9 mouse cellular contexts compared by ENCODE assay signal in the genomic region with DNA sequence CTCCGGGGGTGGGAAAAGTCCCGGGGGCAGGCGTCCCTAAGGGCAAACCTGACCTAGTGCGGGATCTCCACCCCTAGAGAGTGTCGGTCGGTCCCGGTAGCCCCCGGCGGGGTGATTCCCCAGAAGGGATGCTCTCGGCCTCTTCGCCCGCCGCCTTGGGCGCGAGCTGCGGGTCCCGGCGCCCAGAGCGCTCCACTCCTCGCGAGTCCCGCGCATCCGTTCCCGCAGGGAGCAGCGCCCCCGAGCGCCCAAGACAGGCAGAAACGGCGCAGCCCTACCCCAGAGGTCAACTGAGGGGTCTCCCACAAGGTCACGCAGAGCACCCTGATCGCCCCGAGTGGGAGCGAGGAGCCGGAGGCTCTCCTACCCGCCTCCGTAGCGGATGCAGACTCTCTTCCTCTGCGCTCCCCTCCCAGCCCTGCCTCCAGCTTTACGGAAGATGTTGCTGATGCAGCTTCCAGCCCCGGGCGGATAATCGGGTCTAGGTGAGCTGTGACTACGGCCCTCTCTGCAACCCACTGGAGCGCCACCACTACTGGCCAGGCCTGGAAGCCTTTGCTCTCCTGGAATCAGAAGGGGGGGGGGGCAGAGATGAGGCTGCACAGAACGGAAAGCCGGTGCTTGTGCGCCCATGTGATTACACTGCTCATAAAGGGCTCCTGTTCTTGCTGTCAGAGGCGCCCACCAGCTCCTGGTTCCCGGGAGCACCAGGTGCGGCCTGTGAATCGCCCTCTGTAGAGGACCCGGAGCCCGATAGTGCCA. TPM values are rescaled to one million over a fixed set of nuclear protein-coding genes. Genes with fewer than 3 reads are reported as not detected.
A peak's percentile ranks its signal among the peaks of the same experiment; 100 is the strongest.
DNase-seq lines count a peak whose midpoint lies in the region; ATAC-seq and TF ChIP-seq lines count a peak whose summit lies in the region.
"Had no signal": no experiment of that assay in that cellular context is flagged by ENCODE, and none has a peak within 500 bp of the region (broad histone marks: within the 10 kb centered on the region; RNA-seq: fewer than 3 reads in every experiment).

No protein-coding gene starts in this region.

- peaks cover 8% of the 10 kb centered on the region for H3K9me3 ChIP-seq in CH12.LX (replicated peaks; ENCODE audit: low read length)
- no peaks in the 10 kb centered on the region for H3K9me3 ChIP-seq in embryonic facial prominence, embryonic 11.5 days (replicated peaks; ENCODE audit: control insufficient read depth, low read length)
- H3K9me3 ChIP-seq in midbrain, embryonic 11.5 days (ENCODE audit: control insufficient read depth, low read length): no peaks in the 10 kb centered on the region

- TF ChIP-seq POLR2A in CH12.LX (IDR thresholded peaks at IDR 0.05; ENCODE audit: low read depth, low read length): no peak

- in situ Hi-C loops in CH12.LX (cut with MboI; ENCODE audit: low pct_ligation_motif_present, low pct_unique_long_range_greater_than_20kb, low sequenced_read_pairs): loop anchor here (5.0 to 10.0 kb wide), 2 partner anchors 47 to 64 kb away; no protein-coding TSS in a partner anchor

- H3K27ac ChIP-seq in CH12.LX (ENCODE audit: insufficient read depth, low read depth): peak overlapping the region; percentile 83
- H3K27ac ChIP-seq in embryonic facial prominence, embryonic 11.5 days (replicated peaks; ENCODE audit: low read depth, low read length): no peak overlapping the region
- no peak overlapping the region for H3K27ac ChIP-seq in midbrain, embryonic 11.5 days (ENCODE audit: low read depth, low read length)

- peak in 1 of 2 experiments; percentile 45; a peak in 2 of 4 replicates for TF ChIP-seq CTCF in CH12.LX (conservative IDR thresholded peaks at IDR 0.05 in 1 of 2, IDR thresholded peaks at IDR 0.05 in 1 of 2; ENCODE audit: low read depth in 2 of 2, low read length in 2 of 2)

- DNase-seq in A20 (ENCODE audit: low read depth, low spot score) (peak; percentile 87), CH12.LX (ENCODE audit: extremely low read depth) (no peak)
- peak; percentile 47 for DNase-seq in embryonic facial prominence, embryonic 11.5 days (ENCODE audit: low spot score)
- peak; percentile 40 to 45 for DNase-seq in heart, postnatal 10 days
- DNase-seq in layer of hippocampus, postnatal 36 days: peak; percentile 60 to 66
- peak; percentile 96 for DNase-seq in midbrain, embryonic 11.5 days (ENCODE audit: low spot score, missing footprints)
- DNase-seq in spleen, postnatal 36 days (ENCODE audit: low spot score in 2 of 2): peak; percentile 52 to 56
- DNase-seq in urinary bladder, postnatal 36 days (ENCODE audit: low spot score in 2 of 2): no peak

- peaks cover 14 to 47% of the 10 kb centered on the region in 2 experiments for H3K4me1 ChIP-seq in CH12.LX (ENCODE audit: control insufficient read depth in 1 of 2, insufficient read depth in 2 of 2)
- peaks cover 4% of the 10 kb centered on the region; the same call in 1 of the 2 replicates for H3K4me1 ChIP-seq in embryonic facial prominence, embryonic 11.5 days (ENCODE audit: control insufficient read depth, insufficient read depth, low read length)
- H3K4me1 ChIP-seq in midbrain, embryonic 11.5 days (ENCODE audit: control insufficient read depth, insufficient read depth, low read length): peaks cover 25% of the 10 kb centered on the region

- H3K4me2 ChIP-seq in CH12.LX (ENCODE audit: insufficient read depth, low read depth, poor library complexity, severe bottlenecking): peak overlapping the region; percentile 87
- peak overlapping the region; percentile 98 for H3K4me2 ChIP-seq in embryonic facial prominence, embryonic 11.5 days (ENCODE audit: low read depth, low read length)
- peak overlapping the region; percentile 99 for H3K4me2 ChIP-seq in midbrain, embryonic 11.5 days

- dilution Hi-C loops in CH12.LX (cut with MboI; ENCODE audit: extremely low pct_ligation_motif_present, extremely low pct_unique_long_range_greater_than_20kb, low sequenced_read_pairs): no loop called here

- H3K27me3 ChIP-seq in CH12.LX (replicated peaks): no peaks in the 10 kb centered on the region
- H3K27me3 ChIP-seq in embryonic facial prominence, embryonic 11.5 days (ENCODE audit: control insufficient read depth, insufficient read depth, low read length): peaks cover 36% of the 10 kb centered on the region
- H3K27me3 ChIP-seq in midbrain, embryonic 11.5 days (ENCODE audit: control insufficient read depth, insufficient read depth, low read length): peaks cover 21% of the 10 kb centered on the region

- no peak for TF ChIP-seq EP300 in CH12.LX (IDR thresholded peaks at IDR 0.05; ENCODE audit: low read length)

- peak; percentile 21 for ATAC-seq in embryonic facial prominence, embryonic 11.5 days (replicated peaks; ENCODE audit: insufficient number of reproducible peaks, low FRiP score, low TSS enrichment, low read depth)
- ATAC-seq in midbrain, embryonic 11.5 days (ENCODE audit: low FRiP score): peak; percentile 45

- peak overlapping the region; percentile 85 to 97 (median 96) for H3K4me3 ChIP-seq in CH12.LX (replicated peaks in 1 of 3; ENCODE audit: low read depth in 2 of 3, low read length in 2 of 3, poor library complexity in 1 of 3)
- peak overlapping the region; percentile 54 for H3K4me3 ChIP-seq in embryonic facial prominence, embryonic 11.5 days (ENCODE audit: low read depth, low read length)
- H3K4me3 ChIP-seq in midbrain, embryonic 11.5 days (ENCODE audit: low read depth, low read length): peak overlapping the region; percentile 57
- H3K4me3 ChIP-seq: erythroblast, embryonic 14.5 days had no signal

- TF ChIP-seq RAD21 in CH12.LX (IDR thresholded peaks at IDR 0.05; ENCODE audit: low read depth, low read length): peak; percentile 1

- H3K9ac ChIP-seq in CH12.LX (ENCODE audit: insufficient read depth, low read depth): peak overlapping the region; percentile 82
- peak overlapping the region; percentile 57 for H3K9ac ChIP-seq in embryonic facial prominence, embryonic 11.5 days (replicated peaks; ENCODE audit: low read length)
- peak overlapping the region; percentile 66 for H3K9ac ChIP-seq in midbrain, embryonic 11.5 days (ENCODE audit: low read length)

- peaks cover 5 to 48% of the 10 kb centered on the region in 2 experiments for H3K36me3 ChIP-seq in CH12.LX (replicated peaks in 1 of 2; ENCODE audit: control insufficient read depth in 1 of 2, insufficient read depth in 1 of 2, low read length in 1 of 2)
- H3K36me3 ChIP-seq in embryonic facial prominence, embryonic 11.5 days (replicated peaks; ENCODE audit: control insufficient read depth, insufficient read depth, low read depth, low read length): no peaks in the 10 kb centered on the region
- H3K36me3 ChIP-seq in midbrain, embryonic 11.5 days (ENCODE audit: control insufficient read depth, insufficient read depth, low read length): no peaks in the 10 kb centered on the region

- under 1% methylated on average over 54 of the region's 54 CpGs for WGBS in embryonic facial prominence, embryonic 11.5 days
- under 1% methylated on average over 50 of the region's 54 CpGs for WGBS in midbrain, embryonic 11.5 days

- H3K79me2 ChIP-seq in CH12.LX (replicated peaks; ENCODE audit: control insufficient read depth, extremely low read depth, insufficient read depth, poor library complexity, severe bottlenecking): peaks cover 58% of the 10 kb centered on the region

- intact Hi-C loops in heart, postnatal 10 days (cut with DNase I): loop anchor here (5.0 kb wide), 1 partner anchor 74 kb away; no protein-coding TSS in a partner anchor

TF ChIP-seq in CH12.LX, 34 proteins besides CTCF, POLR2A, EP300 and RAD21 (continues in another document):
- TF ChIP-seq SIN3A (IDR thresholded peaks at IDR 0.05; ENCODE audit: low read length) (no peak), CHD2 (IDR thresholded peaks at IDR 0.05; ENCODE audit: low read length) (peak; percentile 62), ZNF384 (IDR thresholded peaks at IDR 0.05; ENCODE audit: low read depth, low read length) (no peak), SMC3 (IDR thresholded peaks at IDR 0.05; ENCODE audit: low read depth, low read length) (peak; percentile 34), MAX (IDR thresholded peaks at IDR 0.05; ENCODE audit: low read length) (peak; percentile 29; the same call in 1 of the 2 replicates), MXI1 (IDR thresholded peaks at IDR 0.05; ENCODE audit: low read depth, low read length) (peak; percentile 69), NRF1 (IDR thresholded peaks at IDR 0.05; ENCODE audit: low read depth, low read length) (peak; percentile 19; the same call in 1 of the 2 replicates), CHD1 (IDR thresholded peaks at IDR 0.05; ENCODE audit: low read depth, low read length) (peak; percentile 71; the same call in 1 of the 2 replicates), HCFC1 (IDR thresholded peaks at IDR 0.05; ENCODE audit: low read depth, low read length) (no peak), MAFK (IDR thresholded peaks at IDR 0.05; ENCODE audit: insufficient replicate concordance, low read length) (no peak), TCF12 (IDR thresholded peaks at IDR 0.05; ENCODE audit: low read depth, low read length) (0 out of 2 replicates have a peak, but pooled peaks have one; percentile 2), PAX5 (IDR thresholded peaks at IDR 0.05; ENCODE audit: low read length) (no peak)

RNA-seq across cellular contexts. Expression of a gene that starts 2.7 kb away (rescaled TPM):
- 49.3 and 52.0 TPM in 2 replicates for total RNA-seq in CH12.LX (2012; rRNA removed)
- 28.9 and 37.7 TPM in 2 replicates for total RNA-seq in CH12.LX (2014; rRNA removed)
- 49.4 and 55.7 TPM in 2 replicates for polyA plus RNA-seq in CH12.LX (2012; ENCODE audit: insufficient read length, low read depth)
- 2.2 and 2.3 TPM in 2 replicates for polyA plus RNA-seq in embryonic facial prominence, embryonic 11.5 days (2014; fragmentation: Nextera tagmentation; extraction: Ambion mirVana)
- 10 to 100 TPM; 18.3 to 22.1 TPM for total RNA-seq in heart, postnatal 10 days (2021)
- 100 to 1,000 TPM; 135 to 156 TPM for total RNA-seq in layer of hippocampus, postnatal 36 days (2021)
- polyA plus RNA-seq in midbrain, embryonic 11.5 days (2014; fragmentation: Nextera tagmentation; extraction: Ambion mirVana): 3.2 and 3.3 TPM in 2 replicates

RNA-seq across cellular contexts. Expression of a gene that starts 43.2 kb away (rescaled TPM):
- total RNA-seq in CH12.LX (2012; rRNA removed): 20.3 and 24.0 TPM in 2 replicates
- 13.9 and 14.4 TPM in 2 replicates for total RNA-seq in CH12.LX (2014; rRNA removed)
- polyA plus RNA-seq in CH12.LX (2012; ENCODE audit: insufficient read length, low read depth): 14.6 and 19.8 TPM in 2 replicates
- 15.8 and 16.5 TPM in 2 replicates for polyA plus RNA-seq in embryonic facial prominence, embryonic 11.5 days (2014; fragmentation: Nextera tagmentation; extraction: Ambion mirVana)
- total RNA-seq in heart, postnatal 10 days (2021): 1 to 10 TPM; 7.5 to 8.2 TPM
- total RNA-seq in layer of hippocampus, postnatal 36 days (2021): 10 to 100 TPM in 1 of 2 experiments, 1 to 10 TPM in 1; 9.9 to 13.1 TPM
- polyA plus RNA-seq in midbrain, embryonic 11.5 days (2014; fragmentation: Nextera tagmentation; extraction: Ambion mirVana): 15.3 and 16.0 TPM in 2 replicates

RNA-seq across cellular contexts. Expression of a gene that starts 57.3 kb away (rescaled TPM):
- total RNA-seq in CH12.LX (2012; rRNA removed) (not detected in 2 replicates), CH12.LX (2014; rRNA removed) (not detected in 2 replicates)
- not detected in 2 replicates for polyA plus RNA-seq in CH12.LX (2012; ENCODE audit: insufficient read length, low read depth)
- polyA plus RNA-seq in embryonic facial prominence, embryonic 11.5 days (2014; fragmentation: Nextera tagmentation; extraction: Ambion mirVana): 0.27 and 0.71 TPM in 2 replicates
- total RNA-seq in heart, postnatal 10 days (2021): not detected
- 10 to 100 TPM; 65.9 to 69.9 TPM for total RNA-seq in layer of hippocampus, postnatal 36 days (2021)
- polyA plus RNA-seq in midbrain, embryonic 11.5 days (2014; fragmentation: Nextera tagmentation; extraction: Ambion mirVana): 1.9 and 2.3 TPM in 2 replicates
- polyA plus RNA-seq: erythroblast, embryonic 14.5 days had no signal

Comparison
In these comparisons a context has a peak if more than half of its experiments do, and no peak if none do; other contexts are left out.
1. DNase-seq: peak in A20 (single experiment), embryonic facial prominence, embryonic 11.5 days (single experiment), heart, postnatal 10 days (2 of 2), layer of hippocampus, postnatal 36 days (2 of 2), midbrain, embryonic 11.5 days (single experiment) and spleen, postnatal 36 days (2 of 2); none in CH12.LX (single experiment) and urinary bladder, postnatal 36 days (0 of 2).
2. RNA of a gene that starts 57.3 kb away (total RNA-seq): 65.9 to 69.9 TPM in layer of hippocampus, postnatal 36 days; not detected in CH12.LX and not detected in heart, postnatal 10 days; every median in the first group is over 10 times any median in the second.
3. Peak in every context shown above with its lines, with median percentiles within 50 percentile points of each other: H3K4me2 ChIP-seq, H3K4me3 ChIP-seq and H3K9ac ChIP-seq.